Mouse (Mus musculus) stomach, postnatal 0 days (tissue): ENCODE results near the gene Dync1h1.

Experiments used
- CTCF ChIP-seq: IDR thresholded peaks from 2 replicates; pipeline ENCODE4 v1.5.1; 2016; ENCODE audit warnings: antibody characterized with exemption, low read depth, mild to moderate bottlenecking, moderate library complexity
- EP300 ChIP-seq: optimal IDR thresholded peaks from 2 replicates; pipeline ENCODE3; 2016; ENCODE audit warnings: antibody characterized with exemption

- no peak for TF ChIP-seq CTCF
- no peak for TF ChIP-seq EP300
Observed at GRCm38 (mm10) chr12:110609153-110609497, 7.9 kb downstream of the Dync1h1 start.
